Mouse (Mus musculus) frontal cortex, postnatal 14 days (tissue): ENCODE results near the gene Cdkn2a.

Experiments used
- DNase-seq, 2 experiments: peaks; one replicate each; pipeline ENCODE4 v3.0.0; 2022; ENCODE audit warnings: low spot score in 2 of 2

Cdkn2a gene

DNA sequence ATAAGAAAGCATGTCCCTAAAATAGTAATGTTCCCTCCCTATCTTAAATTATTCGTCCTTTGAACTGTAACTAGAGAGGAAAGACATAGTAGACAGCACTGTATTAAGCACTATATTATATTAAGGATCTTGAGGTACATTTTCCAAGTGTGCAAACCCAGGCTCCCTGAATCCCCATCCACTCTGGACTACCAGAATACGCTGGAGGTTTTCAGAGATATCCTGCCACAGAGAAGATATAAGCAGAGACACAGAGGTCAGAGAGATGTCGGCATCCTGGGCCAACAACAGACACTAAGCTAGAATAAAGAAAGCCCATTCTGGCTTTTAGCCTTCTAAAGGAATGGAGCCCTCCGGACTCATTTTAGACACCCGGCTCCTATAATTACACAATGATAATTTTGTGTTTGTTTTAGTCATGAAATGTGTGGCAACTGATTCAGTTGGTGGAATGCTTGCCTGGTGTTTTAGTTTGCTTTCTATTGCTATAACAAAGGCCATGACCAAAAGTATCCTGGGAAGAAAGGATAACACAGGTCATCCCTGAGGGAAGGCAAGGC is 17.0 kb downstream of the Cdkn2a start:
- no peak for DNase-seq

DNA sequence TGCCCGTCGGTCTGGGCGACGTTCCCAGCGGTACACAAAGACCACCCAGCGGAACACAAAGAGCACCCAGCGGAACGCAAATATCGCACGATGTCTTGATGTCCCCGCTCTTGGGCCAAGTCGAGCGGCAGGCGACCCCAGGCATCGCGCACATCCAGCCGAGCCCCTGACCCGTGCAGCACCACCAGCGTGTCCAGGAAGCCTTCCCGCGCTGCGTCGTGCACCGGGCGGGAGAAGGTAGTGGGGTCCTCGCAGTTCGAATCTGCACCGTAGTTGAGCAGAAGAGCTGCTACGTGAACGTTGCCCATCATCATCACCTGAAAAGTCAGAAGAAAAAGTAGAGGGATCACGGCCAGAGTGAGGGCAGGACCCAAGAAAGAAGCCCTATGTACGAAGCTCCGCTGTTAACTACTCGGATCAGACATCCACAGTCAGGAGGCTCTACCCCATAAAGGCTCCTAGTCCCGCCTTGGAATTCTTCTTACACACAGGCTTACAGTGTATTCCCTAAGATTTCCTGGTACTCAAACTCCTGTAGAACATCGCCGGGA is 17.7 kb downstream of the Cdkn2a start:
- no peak for DNase-seq

DNA sequence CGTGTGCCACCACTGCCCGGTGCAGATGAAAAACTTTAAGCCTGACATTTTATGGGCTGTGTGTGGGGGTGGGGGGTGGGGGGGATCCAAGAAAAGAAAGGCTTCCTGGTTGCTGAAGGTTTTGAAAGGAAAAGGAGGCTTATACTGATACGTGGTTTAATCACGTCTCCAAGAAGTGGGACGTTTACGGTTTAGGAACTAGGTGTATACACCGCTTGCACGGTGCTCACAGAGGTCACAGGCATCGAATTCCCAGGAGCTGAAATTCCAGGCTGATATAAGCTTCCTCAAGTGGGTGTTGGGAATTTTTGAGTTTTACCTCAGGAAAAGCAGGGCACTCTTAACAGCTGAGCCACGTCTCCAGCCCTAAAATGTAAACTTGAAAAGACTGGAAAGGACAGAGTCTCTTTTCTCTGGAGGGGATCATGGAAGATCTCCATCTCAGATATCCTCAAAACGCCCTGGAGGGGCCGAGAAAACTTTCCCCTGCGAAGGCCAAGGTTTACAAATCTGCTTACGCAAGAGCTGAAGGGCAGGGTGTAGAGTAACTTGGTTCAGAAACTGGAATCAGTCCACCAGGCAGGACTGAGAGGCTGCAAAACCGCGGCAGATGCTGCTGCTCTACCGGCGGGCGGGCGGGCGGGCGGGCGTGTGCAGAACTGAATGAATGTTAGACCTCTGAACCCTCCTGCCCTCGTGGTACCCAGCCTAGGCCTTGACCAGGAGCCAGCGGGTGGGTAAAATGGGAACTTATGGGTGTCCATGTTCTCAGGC is 18.5 kb downstream of the Cdkn2a start:
- DNase-seq = no peak

DNA sequence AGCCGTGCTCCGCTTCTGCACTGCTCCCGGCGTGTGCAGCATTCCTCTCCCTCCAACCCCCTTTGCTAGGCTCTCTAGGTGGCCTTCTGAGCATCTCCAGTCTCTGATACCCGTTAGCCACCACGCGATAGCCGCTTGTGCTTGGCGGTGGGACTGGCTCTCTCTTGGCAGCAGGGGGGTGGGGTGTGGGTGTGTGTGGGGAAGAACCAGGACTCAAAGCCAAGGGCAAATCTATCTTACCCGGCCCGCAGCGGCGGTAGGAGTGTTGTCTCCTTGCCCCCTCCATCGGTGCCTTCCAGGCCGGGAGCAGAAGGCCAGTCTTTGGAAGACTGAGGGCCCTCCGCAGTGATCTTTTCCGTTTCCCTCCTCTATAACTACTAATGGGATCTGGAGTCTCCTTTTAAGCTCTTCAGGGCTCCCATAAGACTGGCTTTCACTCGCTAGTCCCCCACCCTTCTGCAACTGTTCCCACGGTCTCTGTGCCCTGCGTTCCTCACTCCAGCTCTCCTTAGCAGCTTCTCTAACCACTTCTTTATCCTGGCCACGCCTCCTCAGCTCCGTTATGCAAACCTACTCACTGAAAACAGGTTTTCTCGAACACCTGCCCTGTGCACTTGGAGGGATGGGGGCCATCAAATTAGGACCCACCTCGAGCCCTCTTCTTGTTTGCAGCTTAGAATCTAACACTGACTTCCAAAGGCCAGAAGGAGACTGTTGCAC is 19.5 kb downstream of the Cdkn2a start:
- DNase-seq = no peak

DNA sequence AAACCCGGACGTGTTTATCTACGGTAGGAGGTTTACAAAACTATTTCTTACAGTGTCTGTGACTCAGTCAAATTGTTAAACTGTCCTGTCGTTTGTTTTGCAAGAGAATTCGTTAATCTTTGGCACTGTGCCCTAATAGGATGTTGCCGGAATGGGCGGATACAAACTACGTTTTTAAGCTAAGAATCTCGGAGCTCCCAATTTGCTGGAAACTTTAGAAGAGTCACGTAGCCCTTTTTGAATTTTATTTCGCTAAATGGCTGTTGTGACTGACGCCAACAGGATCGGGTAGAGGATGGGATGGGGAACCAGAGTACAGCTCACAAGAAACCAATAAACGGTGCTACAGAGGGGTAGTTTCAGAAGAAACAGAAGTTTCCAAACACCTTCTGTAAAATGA is 20.4 kb downstream of the Cdkn2a start:
- DNase-seq = no peak

DNA sequence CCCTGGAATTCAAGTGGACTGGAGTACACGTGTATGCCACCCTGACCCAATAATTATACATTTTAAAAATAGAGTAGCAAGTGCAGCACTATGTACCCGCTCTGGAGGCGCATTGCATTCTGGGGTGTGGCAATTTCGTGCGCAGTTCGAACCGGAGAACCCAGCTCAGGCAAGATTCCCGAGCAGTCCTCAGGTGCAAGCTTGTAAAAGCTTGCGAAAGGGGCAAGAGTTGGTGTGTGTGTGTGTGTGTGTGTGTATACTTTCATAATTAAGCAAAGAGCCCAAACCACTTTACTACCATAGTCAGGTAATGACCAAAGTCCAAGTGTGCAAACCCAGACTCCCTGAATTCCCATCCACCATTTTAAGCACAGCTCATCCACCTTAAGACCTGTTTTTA is 20.9 kb downstream of the Cdkn2a start:
- DNase-seq = no peak

DNA sequence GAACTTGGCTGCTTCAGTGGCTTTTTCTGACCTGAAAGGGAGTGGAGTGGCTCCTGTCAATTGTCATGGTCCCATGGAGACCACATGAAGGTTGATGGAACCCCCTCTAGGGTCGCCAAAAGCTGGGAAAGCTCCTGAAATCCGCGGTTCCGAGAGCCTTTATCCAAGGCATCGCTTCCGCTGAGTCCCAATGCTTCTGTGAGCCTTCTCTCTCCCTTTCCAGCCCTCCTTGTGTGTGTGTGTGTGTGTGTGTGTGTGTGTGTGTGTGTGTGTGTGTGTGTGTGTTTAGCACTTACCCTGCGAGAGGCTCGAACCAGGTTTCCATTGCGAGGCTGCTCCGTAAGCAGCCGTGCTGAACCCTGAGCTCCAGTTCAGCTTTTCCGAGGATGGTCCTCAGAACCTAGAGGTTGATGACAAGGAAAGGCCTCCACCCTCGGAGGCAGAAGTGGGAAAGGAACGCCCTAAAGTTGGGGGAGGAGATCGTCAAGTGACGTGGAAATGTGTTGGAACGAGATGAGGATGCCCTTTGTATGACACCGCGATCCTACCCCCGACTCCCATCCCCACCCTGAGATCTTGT is 21.4 kb downstream of the Cdkn2a start:
- no peak for DNase-seq

DNA sequence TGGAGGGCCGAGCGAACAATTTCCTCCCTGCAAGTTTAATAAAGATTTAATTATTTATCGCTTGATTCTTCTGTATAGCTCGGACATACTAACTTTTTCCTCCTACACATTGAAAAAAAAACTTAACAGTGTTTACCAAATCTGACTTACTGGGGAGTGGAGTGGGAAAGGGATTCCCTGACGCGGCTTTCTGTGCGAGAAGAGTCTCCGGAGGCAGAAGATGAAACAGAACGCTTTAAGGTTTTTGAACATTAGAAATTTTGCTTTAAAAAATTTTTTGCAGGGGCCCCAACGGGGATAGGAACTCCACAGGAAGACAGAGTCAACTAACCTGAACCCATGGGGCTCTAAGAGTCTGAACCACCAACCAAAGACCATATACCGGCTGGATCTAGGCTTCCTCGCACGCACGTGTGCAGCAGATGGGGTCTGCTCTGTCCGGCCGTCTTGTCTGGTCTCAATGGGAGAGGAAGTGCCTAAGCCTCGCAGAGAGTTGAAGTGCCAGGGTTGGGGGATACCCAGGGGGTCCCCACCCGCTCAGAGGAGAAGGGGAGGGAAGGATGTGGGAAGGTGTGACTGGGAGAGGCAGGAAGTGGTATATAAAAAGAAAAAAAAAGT is 22.2 kb downstream of the Cdkn2a start:
- no peak for DNase-seq

DNA sequence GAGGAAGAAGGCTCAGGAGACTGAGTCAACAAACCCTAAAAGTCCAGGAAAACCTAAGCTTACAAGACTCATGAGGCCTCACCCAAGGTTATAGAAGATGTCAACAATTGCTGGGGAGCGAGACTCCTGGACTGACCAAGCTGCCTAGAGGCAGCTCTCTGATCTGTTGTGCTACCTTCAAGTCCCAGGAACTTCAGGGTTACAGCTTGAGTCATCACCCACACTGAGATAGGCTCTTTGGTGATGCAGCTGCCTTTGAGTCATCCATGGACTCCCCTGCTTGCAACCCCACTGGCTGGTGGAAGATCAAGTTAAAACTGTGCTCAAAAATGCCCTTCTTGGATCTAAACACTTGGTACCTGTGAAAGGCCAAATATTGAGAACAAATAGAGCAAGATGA is 36.7 kb downstream of the Cdkn2a start:
- DNase-seq = no peak

DNA sequence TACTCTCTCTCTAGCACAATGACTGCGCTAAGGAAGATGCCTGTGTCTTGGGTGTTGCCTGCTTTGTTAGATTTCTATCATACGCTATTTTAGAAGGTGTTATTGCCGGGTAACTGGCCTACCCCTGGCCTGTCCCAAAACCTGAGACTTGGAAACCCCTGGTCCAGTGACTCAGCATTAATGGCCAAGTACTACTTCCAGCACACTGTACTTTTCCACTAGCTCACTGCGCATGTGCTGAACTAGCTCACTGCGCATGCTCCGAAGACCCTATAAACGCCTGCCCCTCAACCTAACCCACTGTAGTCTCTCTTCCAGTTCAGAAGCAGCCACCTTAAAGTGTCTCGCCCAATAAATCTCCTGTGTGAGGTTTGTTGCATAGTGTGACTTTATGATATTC is 60.0 kb downstream of the Cdkn2a start:
- no peak for DNase-seq
